ENCODE assay signal across 1 mouse cellular context in the genomic region with DNA sequence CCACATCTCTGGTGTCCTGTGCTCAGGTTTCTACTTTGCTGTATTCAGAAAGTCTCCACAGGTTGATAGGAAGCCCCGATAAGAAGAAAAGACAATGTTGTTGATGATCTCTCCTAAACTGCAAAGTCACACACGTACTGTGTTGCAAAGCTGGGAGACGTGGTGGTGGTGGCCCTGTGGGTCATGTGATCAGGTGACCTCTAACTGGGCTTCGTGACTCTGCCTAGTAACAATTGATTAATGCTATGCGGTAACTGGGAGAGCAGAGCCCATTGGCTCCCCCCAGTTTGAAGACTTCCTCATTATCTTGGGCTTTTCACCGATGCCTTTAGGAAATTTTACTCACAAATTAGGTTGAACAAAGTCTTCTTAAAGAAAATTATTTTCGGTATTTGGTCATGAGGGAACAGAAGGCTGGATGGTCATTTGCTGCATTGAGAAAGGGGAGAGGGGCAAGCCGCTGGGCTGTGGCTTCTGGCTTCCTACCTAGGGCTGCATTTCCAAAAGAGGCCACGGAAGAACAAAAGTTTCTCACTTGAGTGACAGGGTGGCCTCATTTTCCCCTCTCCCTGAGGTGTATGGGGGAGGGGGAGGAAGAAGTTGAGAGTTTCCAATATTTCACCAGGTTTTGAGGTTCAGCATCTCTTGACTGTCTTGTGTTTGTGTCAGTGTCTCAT.
TF ChIP-seq lines count a peak whose summit lies in the region.

No protein-coding gene starts in this region.

TF ChIP-seq in CH12.LX, 34 proteins besides CTCF, POLR2A, EP300 and RAD21 (continued from another document):
- TF ChIP-seq BHLHE40 (IDR thresholded peaks at IDR 0.05; ENCODE audit: low read depth, low read length), result peak; percentile 47
- no peak for TF ChIP-seq ZNF384 (IDR thresholded peaks at IDR 0.05; ENCODE audit: low read depth, low read length)
- TF ChIP-seq MEF2A (IDR thresholded peaks at IDR 0.05; ENCODE audit: borderline replicate concordance, low read depth, low read length), result no peak
- no peak for TF ChIP-seq ZKSCAN1 (IDR thresholded peaks at IDR 0.05; ENCODE audit: borderline replicate concordance, low read depth, low read length)
- no peak for TF ChIP-seq E2F4 (IDR thresholded peaks at IDR 0.05; ENCODE audit: insufficient replicate concordance, low read depth, low read length)
- TF ChIP-seq TBP (conservative IDR thresholded peaks at IDR 0.05; ENCODE audit: low read depth, low read length), result no peak
- TF ChIP-seq CHD2 (IDR thresholded peaks at IDR 0.05; ENCODE audit: low read length), result 0 out of 2 replicates have a peak, but pooled peaks have one; percentile 26
- no peak for TF ChIP-seq KAT2A (IDR thresholded peaks at IDR 0.05; ENCODE audit: insufficient replicate concordance, low read length)
- no peak for TF ChIP-seq JUND (conservative IDR thresholded peaks at IDR 0.05; ENCODE audit: low read depth, low read length)
- TF ChIP-seq HCFC1 (IDR thresholded peaks at IDR 0.05; ENCODE audit: low read depth, low read length), result no peak
- TF ChIP-seq ZMIZ1 (IDR thresholded peaks at IDR 0.05; ENCODE audit: low read depth, low read length), result no peak
- TF ChIP-seq ELF1 (IDR thresholded peaks at IDR 0.05; ENCODE audit: low read depth, low read length), result 0 out of 2 replicates have a peak, but pooled peaks have one; percentile 28
- TF ChIP-seq MAX (IDR thresholded peaks at IDR 0.05; ENCODE audit: low read length), result no peak
- TF ChIP-seq NRF1 (IDR thresholded peaks at IDR 0.05; ENCODE audit: low read depth, low read length), result no peak
- TF ChIP-seq SIN3A (IDR thresholded peaks at IDR 0.05; ENCODE audit: low read length), result no peak
- no peak for TF ChIP-seq IRF4 (IDR thresholded peaks at IDR 0.05; ENCODE audit: low read depth, low read length)
- TF ChIP-seq MAFK (IDR thresholded peaks at IDR 0.05; ENCODE audit: insufficient replicate concordance, low read length), result no peak
